Mouse (Mus musculus) embryonic facial prominence, embryonic 12.5 days (tissue): Measurements from ENCODE around the gene Senp5. TPM values are rescaled to one million over a fixed set of nuclear protein-coding genes. Genes with fewer than 3 reads are reported as not detected.

ENCODE experiments used
- ATAC-seq: fragments of 200-750 bp; cut with Nextera tagmentation; 2 replicates; pipeline ENCODE4 v1.8.0; 2017; ENCODE audit not compliant: insufficient number of reproducible peaks, insufficient read depth, low FRiP score, low TSS enrichment
- H3K27ac ChIP-seq: fragments of 300-500 bp; sonication (generic); 2 replicates; pipeline ENCODE4 v1.5.1; 2016; ENCODE audit warnings: mild to moderate bottlenecking
- H3K27me3 ChIP-seq: fragments of 300-500 bp; sonication (generic); 2 replicates; pipeline ENCODE4 v1.6.1; 2016; ENCODE audit warnings: mild to moderate bottlenecking, moderate library complexity
- H3K36me3 ChIP-seq: fragments of 300-500 bp; sonication (generic); 2 replicates; pipeline ENCODE4 v1.6.1; 2016; ENCODE audit warnings: mild to moderate bottlenecking
- H3K4me1 ChIP-seq: fragments of 300-500 bp; sonication (generic); 2 replicates; pipeline ENCODE4 v1.6.1; 2016
- H3K4me2 ChIP-seq: fragments of 300-500 bp; sonication (generic); replicated peaks from 2 replicates; pipeline ENCODE4 v1.6.1; 2016; ENCODE audit warnings: mild to moderate bottlenecking, moderate library complexity
- H3K4me3 ChIP-seq: fragments of 300-500 bp; sonication (generic); 2 replicates; pipeline ENCODE4 v1.5.1; 2016; ENCODE audit warnings: mild to moderate bottlenecking
- H3K9ac ChIP-seq: fragments of 300-500 bp; sonication (generic); 2 replicates; pipeline ENCODE4 v1.6.1; 2016; ENCODE audit warnings: mild to moderate bottlenecking, moderate library complexity
- H3K9me3 ChIP-seq: fragments of 300-500 bp; sonication (generic); 2 replicates; pipeline ENCODE4 v1.6.1; 2016; ENCODE audit warnings: mild to moderate bottlenecking, moderate library complexity
- WGBS: fragments of 180-500 bp; shearing (Covaris S2); methylation state at CpG from one replicate; pipeline ENCODE4 v1.1.7; 2016; 5-methylcytosine and 5-hydroxymethylcytosine counted together
- microRNA-seq: library from miRNA; unstranded; fragments of <30 nt; microRNA quantifications from one replicate; pipeline ENCODE4, GENCODE M21; 2017
- polyA plus RNA-seq: library from polyadenylated mRNA; unstranded; fragments of >200 nt; fragmentation: Nextera tagmentation; extraction: Ambion mirVana; gene quantifications from 2 replicates; pipeline ENCODE4 v1.2.1, GENCODE M21; 2016

Senp5 gene
- polyA plus RNA-seq, 1 experiment from 2014 or later, result 23.1 TPM

GRCm38 (mm10) chr16:31926091-31926490, 77.0 kb downstream of the Senp5 start:
- 85% methylated on average over 6 of the region's 6 CpGs for WGBS
- Histone ChIP-seq H3K4me2 (no peak overlapping the region), H3K4me1 (peaks cover 3% of the 10 kb centered on the region; the same call in 1 of the 2 replicates), H3K27ac (no peak overlapping the region), H3K27me3 (0 out of 2 replicates have a peak, but pooled peaks cover 6% of the 10 kb centered on the region), H3K9me3 (no peaks in the 10 kb centered on the region), H3K4me3 (no peak overlapping the region), H3K9ac (no peak overlapping the region), H3K36me3 (no peaks in the 10 kb centered on the region)
- ATAC-seq, result no peak

GRCm38 (mm10) chr16:31924368-31924767, 78.7 kb downstream of the Senp5 start:
- H3K9me3 ChIP-seq, result no peaks in the 10 kb centered on the region
- no peaks in the 10 kb centered on the region for H3K36me3 ChIP-seq
- no peak overlapping the region for H3K4me2 ChIP-seq
- ATAC-seq, result no peak
- H3K27ac ChIP-seq, result no peak overlapping the region
- no peak overlapping the region for H3K4me3 ChIP-seq
- 81% methylated on average over 6 of the region's 6 CpGs for WGBS
- H3K27me3 ChIP-seq, result no peaks in the 10 kb centered on the region
- H3K4me1 ChIP-seq, result peaks cover 3% of the 10 kb centered on the region; the same call in 1 of the 2 replicates
- no peak overlapping the region for H3K9ac ChIP-seq

- ATAC-seq, result no peak
- H3K9me3 ChIP-seq, result no peaks in the 10 kb centered on the region
- H3K4me2 ChIP-seq, result peak overlapping the region; percentile 35
- H3K4me3 ChIP-seq, result no peak overlapping the region
- WGBS, result 5% methylated on average over 14 of the region's 14 CpGs
- no peaks in the 10 kb centered on the region for H3K27me3 ChIP-seq
- H3K36me3 ChIP-seq, result no peaks in the 10 kb centered on the region
- no peak overlapping the region for H3K27ac ChIP-seq
- no peaks in the 10 kb centered on the region for H3K4me1 ChIP-seq
- H3K9ac ChIP-seq, result no peak overlapping the region
Observed at GRCm38 (mm10) chr16:31918248-31918724, 84.8 kb downstream of the Senp5 start.

- no peak for ATAC-seq
- WGBS, result 75% methylated on average over 11 of the region's 11 CpGs
- no peaks in the 10 kb centered on the region for H3K36me3 ChIP-seq
- no peaks in the 10 kb centered on the region for H3K4me1 ChIP-seq
- no peaks in the 10 kb centered on the region for H3K9me3 ChIP-seq
- no peak overlapping the region; the same call in 1 of the 2 replicates for H3K4me2 ChIP-seq
- H3K9ac ChIP-seq, result no peak overlapping the region
- H3K27me3 ChIP-seq, result no peaks in the 10 kb centered on the region
- H3K4me3 ChIP-seq, result no peak overlapping the region
- H3K27ac ChIP-seq, result no peak overlapping the region
Observed at GRCm38 (mm10) chr16:31917776-31918175, 85.3 kb downstream of the Senp5 start.

GRCm38 (mm10) chr16:31910281-31910847, 92.7 kb downstream of the Senp5 start:
- Histone ChIP-seq H3K4me2 (no peak overlapping the region), H3K9me3 (no peaks in the 10 kb centered on the region), H3K27ac (no peak overlapping the region), H3K9ac (no peak overlapping the region), H3K4me3 (no peak overlapping the region), H3K36me3 (no peaks in the 10 kb centered on the region), H3K27me3 (0 out of 2 replicates have a peak, but pooled peaks cover 3% of the 10 kb centered on the region), H3K4me1 (peaks cover 15% of the 10 kb centered on the region; the same call in 1 of the 2 replicates)
- ATAC-seq, result no peak
- WGBS, result 66% methylated on average over 10 of the region's 10 CpGs

Small RNA genes lying within 50 kb of the gene (microRNA-seq; reads per million reads assigned to microRNA genes)
- gene Gm26269, result not detected

Other genes with a start within 250 kb of the Senp5 start
- 0.28 and 0.56 TPM in 2 replicates for gene Meltf, start 124.5 kb downstream of the Senp5 start, polyA plus RNA-seq
- gene Pigz, start 69.4 kb downstream of the Senp5 start, polyA plus RNA-seq, result 1.1 and 1.6 TPM in 2 replicates
- gene 0610012G03Rik, start 54.8 kb downstream of the Senp5 start, polyA plus RNA-seq, result 85.2 and 93.3 TPM in 2 replicates
- 146 and 150 TPM in 2 replicates for gene Ncbp2, start 54.8 kb downstream of the Senp5 start, polyA plus RNA-seq
- gene Pak2, start 76.1 kb upstream of the Senp5 start, polyA plus RNA-seq, result 39.1 and 39.2 TPM in 2 replicates
- 138 and 141 TPM in 2 replicates for gene Pigx, start 96.5 kb upstream of the Senp5 start, polyA plus RNA-seq
- gene Cep19, start 96.5 kb upstream of the Senp5 start, polyA plus RNA-seq, result 29.7 and 32.7 TPM in 2 replicates
- gene Nrros, start 162.3 kb upstream of the Senp5 start, polyA plus RNA-seq, result 9.9 and 11.1 TPM in 2 replicates
- 0.22 and 0.31 TPM in 2 replicates for gene Bex6, start 176.5 kb upstream of the Senp5 start, polyA plus RNA-seq
- 22.3 and 24.8 TPM in 2 replicates for gene Fbxo45, start 243.9 kb upstream of the Senp5 start, polyA plus RNA-seq
- 16.6 and 18.0 TPM in 2 replicates for gene Wdr53, start 243.9 kb upstream of the Senp5 start, polyA plus RNA-seq